Mouse (Mus musculus) heart, postnatal 4 days (tissue): ENCODE data around the gene Calcoco1. TPM values are rescaled to one million over a fixed set of nuclear protein-coding genes. Genes with fewer than 3 reads are reported as not detected.

Experiments used
- DNase-seq: peaks from one replicate; pipeline ENCODE4 v3.0.0; 2021
- total RNA-seq, 2 experiments: library from RNA; stranded (reverse); gene quantifications; 2 replicates each; pipeline ENCODE4 v1.2.3; 2021

The Calcoco1 gene
- total RNA-seq, 2 experiments from 2014 or later: 65.6 to 71.0 TPM

DNA sequence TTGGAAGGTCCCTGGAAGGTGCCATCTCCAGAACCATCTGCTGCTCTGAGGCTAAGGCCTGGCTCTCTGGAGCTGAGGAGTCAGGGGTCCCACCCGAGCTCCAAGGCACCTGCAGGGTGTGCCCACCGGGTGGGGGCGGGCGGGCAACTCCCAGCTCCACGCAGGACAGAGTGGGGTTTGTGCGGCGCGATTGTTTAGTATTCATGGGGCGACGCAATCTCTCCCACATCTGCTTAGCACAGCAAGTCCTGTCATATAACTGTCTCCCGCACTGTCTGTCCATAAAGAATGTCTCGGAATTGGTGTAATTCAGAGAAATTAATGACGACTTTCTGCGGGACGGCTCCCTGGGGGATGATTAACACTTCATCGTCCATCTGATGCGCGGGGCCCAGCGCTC, 15.1 kb upstream of the Calcoco1 start:
- DNase-seq: no peak

DNA sequence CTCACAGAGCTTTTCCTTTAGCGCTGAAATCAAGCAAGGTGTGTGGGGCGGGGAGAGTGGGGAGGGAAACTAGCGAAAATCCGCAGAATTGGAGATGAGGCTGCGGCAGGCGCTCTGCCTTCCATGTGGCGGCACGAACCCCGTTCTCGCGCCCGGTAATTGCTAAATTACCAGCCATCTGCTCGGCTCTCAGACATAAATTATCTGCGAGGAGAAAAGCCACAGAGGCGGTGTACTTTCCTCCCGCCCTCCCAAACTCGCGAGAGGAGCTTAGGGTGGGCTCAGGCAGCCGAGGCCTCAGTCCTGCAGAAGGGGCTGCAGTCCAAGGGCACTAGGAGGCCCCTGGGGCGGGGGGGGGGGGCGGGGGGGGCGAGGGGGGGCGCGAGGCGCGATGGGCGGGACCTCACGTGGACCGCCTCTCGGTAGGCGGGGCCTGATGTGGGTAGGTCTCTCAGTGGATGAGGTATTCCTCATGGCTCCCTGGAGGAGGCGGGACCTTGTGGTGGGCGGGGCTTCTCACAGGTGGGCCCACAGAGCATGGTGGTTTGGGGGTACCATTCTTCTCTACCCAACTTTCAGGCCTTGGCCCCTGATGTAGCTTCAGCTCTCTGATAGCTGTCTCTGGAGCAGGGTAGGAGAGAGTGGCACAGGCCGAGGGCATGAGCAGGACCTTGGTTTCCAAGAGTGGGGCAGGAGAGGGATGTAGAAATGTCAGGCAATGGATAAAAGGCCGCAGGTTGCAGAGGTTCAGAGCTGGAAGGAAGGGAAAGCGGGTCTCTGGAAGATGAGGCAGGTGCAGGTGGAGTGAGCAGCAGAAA, 14.4 kb upstream of the Calcoco1 start:
- no peak for DNase-seq

DNA sequence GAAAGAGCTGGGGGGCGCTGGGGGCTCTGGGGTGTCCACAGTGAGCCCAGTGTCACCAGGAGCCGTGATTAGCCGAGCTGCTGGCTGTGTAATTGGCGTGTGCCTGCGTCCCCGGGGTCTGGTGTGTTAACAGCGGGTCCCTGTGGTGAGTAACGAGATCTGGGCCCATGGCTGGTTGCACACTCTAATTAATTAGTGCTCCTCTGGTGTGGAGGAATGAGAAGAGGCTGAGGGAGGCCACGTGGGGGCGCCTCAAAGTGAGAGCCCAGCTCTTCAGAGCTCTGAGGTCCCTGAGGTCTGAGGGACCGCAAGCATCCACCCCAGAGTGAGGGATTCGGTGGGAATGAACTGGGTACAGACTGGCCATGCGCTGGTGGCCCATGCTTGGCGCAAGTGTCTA, 13.1 kb upstream of the Calcoco1 start:
- DNase-seq: no peak

DNA sequence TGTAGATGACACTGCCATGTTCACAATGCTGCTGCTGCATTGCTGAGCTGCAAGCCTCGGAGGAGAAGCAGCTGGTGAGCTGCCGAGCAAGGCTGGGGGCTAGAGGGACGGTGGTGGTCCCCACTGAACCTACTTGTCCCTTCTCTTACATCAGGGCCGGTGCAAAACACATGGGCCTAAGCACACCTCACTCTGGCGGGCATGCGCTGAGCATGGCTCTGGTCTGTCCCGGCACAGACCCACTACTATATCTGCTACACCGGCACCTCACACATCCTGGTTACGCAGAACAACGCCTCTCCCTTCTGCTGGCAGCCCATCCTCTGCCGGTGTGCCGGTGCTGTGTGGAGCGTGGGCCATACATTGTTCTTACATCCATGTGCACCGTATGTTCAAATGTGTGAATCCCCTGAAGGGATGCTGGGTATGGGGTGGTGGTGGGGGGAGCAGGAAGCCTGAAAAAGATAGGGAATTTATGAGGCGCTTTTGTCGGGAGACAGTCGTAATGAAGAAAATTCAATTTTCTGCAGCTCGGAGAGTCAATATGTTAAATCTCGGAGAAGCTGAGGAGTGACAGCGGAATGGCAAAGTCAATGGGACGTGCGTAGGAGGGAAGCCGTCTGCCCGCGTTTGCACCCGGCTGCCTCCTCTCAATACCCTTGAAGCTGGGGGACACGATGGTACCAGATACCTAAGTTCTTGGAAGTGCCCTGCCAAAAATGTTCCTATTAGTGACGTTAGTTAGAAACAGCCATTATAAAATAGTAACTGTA, 12.0 kb upstream of the Calcoco1 start:
- DNase-seq: no peak

DNA sequence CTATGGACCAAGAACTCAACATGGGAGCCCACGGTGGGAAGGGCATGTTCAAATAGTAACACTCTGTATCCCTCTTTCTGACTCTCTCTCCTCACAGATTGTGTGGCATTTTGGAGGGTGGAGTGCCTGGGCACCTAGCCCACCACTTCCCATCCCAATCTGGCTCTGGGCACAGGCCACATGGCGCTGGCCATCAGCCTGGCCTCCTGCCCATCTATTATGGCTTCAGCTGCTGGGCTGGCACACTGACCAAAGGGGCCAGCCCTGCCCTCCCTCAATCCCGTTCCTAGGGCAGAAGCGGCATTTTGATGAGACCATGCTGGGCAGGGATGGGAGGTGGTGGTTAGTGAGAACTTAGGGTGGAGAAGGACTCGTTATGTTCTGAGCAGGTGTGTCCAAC, 11.3 kb upstream of the Calcoco1 start:
- DNase-seq: peak; percentile 37

DNA sequence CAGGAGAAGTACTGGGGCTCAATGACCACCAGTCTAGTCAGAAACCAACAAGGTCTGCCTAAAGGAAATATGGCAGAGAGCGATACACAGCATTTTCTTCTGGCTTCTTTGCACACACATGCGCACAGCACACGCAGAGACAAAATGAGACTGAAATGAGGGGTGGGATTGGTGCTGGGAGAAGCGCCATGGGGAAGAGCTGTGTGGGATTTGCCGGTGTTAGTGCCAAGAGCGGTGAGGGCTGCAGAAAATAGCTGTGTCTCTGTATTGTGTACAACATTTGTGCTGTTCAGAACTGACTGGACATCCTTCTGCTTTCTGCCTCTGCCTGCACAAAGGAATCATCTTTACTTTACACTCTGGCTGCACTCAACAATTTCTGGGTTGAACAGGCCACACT, 10.4 kb upstream of the Calcoco1 start:
- DNase-seq: no peak

DNA sequence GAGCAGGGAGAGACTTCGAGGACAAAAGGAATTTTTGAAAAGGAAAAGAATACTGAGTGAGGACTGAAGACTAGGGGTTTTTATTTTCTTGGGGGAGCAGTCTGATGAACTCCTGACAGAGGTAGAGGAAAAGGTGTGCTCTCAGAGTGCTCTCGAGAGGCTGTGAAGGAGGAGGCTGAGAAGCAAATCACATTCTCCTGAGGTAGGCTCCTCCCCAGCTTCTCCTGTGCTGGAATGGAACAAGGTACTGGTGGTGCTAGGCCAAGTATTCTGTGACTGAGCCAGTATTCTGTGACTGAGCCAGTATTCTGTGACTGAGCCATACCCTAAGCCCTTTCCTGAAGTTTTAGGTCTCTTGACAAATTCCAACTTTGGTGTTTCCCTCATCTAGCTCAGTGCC, 6.0 kb upstream of the Calcoco1 start:
- no peak for DNase-seq

DNA sequence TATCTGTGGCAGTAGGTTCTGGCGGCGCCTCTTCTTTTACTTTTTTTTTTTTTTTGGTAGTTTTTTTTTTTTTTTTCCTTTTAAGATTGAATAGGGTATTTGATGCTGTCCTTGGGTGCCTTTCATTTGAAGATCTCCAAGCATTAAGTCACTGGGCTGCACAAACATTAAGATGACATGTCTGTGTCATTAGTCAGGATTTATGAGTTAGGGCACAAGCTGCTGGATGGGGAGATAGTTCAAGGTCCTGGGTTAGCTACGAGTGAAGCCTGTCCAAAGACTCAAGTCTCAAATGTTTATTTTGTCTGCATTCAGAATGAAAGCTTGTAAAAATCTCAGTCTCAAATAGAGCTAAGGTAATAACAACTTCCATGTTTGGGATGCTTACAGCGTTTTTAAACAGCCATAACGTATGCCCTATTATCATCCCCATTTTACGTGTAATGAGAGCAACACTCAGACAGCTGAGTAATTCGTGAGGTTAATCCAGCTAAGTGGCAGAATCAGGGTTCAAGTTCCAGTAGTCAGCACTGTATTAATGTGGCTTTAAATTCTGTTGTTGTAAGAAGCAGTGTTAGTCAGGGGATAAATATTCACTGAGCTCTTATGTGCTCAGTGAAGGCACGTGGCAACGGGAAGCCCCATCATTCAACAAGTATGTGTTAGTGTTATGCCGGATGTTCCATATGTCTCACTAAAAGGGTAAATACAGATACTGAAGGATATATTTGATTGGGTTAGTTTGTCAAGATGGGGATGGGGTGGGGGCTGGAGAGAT, 1.6 kb upstream of the Calcoco1 start:
- DNase-seq: no peak

DNA sequence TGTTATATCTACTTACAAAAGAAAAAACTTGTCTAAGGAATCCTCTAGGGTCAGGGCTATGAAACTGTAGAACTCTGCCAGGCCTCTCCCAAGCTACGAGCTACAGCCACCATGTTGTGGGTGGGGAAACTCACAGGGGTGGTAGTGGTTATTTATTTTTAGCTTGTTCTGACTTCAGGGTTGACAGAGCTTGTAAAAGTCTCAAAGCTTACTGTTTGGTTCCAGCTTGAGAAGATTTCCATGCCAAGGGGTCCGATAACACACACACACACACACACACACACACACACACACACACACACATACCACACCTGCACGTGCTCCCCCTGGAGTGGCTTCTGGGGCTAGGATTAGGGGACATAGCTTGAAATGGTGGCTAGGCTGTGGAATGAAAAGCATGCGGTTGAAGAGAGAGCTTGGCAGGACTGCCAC, 538 bp upstream of the Calcoco1 start:
- peak; percentile 52 for DNase-seq

DNA sequence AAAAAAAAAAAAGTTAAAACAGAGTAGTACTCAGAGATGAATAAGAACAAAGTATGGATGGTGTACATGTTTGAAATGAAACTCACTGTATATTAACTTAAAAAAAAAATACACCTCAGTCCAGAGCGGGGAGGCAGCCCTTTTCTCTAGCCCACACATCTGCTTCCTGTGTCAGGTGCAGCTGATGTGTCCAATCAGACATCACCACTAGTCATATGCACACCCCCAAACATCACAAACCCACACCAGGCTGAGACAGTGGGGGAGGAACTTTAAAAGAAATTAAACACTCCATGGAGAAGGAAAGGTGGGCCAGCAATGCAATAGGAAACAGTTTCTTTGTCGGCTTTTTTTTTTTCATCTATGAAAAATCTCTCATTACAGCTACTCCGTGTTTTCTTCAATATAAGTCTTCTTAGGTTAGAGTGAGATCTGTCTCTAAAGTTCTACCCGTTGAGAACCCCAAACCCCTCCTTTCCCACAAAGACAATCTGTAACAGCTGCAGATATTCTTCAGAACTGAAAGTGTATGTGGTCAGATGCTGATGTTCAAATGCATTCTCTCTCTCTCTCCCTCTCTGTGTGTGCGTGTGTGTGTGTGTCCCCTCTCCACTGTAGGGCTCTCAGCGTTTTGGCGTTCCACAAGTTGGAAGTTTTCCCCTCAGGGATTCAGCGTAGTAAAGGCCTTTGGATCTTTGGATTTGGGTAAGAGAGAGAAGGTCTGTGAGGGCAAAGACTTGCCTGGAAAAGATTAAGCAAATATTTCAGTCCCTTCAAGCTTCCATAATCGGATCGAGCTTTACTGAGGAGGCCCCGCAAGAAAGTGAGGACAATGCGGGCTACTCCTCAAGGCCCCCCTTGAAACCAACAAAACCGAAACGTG, 721 bp downstream of the Calcoco1 start:
- no peak for DNase-seq

DNA sequence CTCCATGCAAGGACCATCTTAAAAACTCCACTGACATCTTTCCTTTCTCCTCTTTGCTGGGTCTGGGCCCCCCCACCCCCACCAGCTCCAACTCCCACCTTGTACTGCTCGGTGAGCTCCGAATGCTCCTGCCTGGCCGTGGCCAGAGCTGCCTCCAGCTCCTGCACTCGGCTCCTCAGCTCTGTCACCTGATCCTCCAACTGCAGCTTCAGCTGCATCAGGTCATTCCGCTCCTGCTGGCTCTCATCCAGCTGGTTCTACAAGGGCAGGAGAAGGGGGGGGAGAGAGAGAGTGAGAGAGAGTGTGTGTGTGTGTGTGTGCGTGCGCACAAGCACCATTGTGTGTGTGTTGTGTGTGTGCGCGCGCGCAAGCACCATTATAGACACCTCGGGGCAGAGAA, 5.8 kb downstream of the Calcoco1 start:
- DNase-seq: peak; percentile 69

DNA sequence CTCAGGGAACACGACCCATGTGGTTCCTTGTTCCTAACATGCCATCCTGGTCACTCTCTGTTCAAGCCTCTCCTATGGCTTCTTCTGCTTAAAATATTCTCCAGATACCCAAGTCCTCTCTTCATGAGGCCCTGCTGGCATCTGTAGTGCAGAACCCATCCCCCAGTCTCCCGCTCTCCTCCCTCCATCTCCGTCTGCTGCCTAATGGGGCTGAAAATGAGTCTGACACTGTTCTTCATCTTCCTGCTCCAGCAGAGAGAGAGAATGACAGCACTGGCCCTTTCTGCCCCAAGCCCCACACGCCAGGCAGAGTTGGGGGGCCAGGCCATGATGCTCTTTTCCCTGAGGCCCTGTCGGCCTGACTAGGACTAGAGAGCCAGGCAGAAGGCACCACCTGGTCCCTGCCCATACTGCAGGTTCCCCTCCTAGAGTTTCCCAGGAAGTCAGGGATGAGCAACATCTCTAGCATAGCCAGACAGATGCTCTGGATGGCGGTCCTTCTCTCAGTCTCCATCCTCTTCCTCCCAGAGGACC, 14.2 kb downstream of the Calcoco1 start:
- DNase-seq: no peak

DNA sequence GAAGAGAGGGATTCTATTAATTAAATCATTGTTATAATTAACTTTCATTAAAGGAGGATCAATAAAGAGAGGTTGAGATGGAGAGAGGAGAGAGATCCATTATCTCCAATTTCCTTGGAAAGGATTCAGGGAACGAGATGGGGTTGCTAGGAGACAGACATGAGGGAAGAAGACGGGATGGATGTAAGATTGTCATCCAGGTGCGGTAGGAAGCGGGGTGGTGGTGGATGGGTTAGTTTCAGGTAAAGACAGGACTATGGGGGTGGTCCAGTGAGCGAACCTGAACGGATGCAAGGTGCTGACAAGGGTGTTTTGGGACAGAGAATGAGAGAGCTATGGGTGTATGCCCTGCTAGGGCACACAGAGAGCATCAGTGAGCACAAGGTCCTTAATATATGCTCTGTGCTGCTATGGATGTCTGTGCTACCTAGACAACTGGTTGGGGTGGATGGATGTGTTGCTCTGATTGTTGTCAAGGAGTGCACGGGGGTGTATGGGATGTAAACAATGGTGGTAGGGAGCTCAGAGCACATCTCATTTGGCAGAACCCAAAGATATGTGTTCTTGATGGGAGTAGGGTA, 16.0 kb downstream of the Calcoco1 start:
- no peak for DNase-seq

DNA sequence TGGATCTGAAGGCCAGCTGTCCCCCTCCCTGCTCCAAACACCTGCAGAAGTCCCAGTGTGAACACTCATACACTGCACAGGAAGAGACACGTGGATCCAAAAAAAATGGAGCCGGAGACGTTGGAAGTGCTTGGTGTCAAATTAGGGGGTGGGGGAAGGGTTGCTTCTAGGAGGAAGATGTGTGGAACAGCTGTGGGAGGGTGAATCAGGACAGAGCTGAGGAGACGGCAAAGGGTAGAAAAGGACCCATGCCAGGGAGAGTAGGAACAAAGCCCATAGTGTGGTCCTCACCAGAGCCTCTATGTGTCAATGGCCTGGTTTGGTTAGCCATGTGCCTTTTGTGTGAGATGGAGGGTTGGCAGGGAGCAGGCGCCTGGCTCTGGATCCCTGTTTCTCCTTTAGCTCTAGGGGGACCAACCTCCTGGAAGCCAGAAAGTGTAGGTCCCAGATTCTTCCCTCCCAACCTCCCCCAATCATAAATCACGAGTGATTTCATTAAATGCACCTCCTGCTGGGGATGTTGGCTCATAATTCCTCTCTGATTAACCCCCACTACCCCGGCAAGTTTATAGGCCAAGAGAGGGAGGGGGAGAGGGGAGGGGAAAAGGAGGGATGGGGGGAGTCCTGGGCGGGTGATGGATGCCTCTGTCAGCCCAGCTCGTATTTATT, 16.6 kb downstream of the Calcoco1 start:
- DNase-seq: no peak

DNA sequence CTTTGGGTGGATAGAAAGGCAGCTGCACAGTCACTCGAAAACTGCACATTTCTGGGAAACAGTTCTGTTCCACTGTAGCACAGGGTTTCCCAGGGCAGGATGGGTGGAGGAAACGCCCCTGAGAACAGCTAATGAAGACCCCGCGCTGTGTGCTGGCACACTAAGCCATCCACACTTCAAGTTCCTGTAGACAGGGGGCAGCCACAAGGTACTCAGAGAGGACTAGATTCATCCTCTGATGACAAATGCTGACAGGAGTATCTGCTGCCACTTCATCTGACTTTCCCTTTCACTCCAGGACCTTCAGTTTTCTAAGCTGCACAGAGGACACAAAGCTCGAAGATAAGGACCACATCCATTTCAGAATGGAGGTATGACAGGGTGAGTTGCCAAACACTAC, 17.2 kb downstream of the Calcoco1 start:
- no peak for DNase-seq

DNA sequence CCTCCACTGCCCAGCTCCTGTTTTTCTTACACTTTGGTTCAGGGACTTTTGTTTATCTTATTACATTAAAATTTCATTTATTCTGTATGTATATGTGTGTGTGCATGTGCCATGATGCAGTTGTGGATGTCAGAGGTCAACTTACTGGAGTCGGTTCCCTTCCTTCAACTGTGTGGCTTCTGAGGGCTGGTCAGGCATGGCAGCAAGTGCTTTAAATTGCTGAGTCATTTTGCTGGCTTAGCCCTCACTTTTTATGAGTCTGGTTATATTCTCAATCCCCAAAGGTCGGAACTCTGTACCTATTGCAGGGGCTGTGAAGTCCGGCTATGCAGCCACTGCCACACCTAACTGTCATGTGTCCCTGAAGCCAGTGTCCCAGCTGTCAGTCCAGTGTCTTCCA, 19.0 kb downstream of the Calcoco1 start:
- no peak for DNase-seq

DNA sequence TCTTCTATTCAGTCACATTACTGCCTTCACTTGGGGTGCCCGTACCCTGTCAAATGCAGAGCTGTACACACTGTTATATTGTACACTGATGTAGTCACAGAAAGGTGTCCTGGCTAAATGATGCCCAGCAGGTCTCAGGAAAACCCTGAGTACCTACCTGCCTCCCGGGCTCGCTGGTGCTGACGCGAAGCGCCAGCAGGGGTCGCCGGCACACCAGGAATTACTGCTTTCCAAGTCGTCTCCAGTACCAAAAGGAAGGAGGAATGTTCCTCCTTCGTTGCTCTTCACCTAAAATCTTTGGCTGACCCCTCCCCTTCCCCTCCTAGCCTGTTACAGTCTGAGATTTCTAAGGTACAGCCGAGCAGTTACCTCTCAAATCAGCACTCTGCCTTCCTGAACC, 23.8 kb downstream of the Calcoco1 start:
- peak; percentile 89 for DNase-seq

DNA sequence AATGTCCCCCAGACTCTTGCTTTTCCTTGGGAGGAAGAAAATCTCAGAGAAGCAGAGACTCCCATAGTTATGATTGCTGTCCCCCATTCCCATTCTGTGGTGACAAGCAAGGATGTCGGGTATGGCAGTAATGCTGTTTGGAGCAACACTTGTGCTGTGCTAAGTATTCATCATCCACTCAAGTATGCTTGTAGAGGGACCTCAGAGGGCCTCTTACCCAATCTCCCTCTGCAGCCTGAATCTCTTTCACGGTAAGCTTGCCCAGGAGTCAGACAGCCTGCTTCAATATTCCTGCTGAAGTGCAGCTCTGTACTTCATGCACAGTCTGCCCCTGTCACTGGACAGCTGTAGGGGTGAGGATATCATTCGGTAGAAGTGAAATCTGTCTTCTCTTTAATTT, 25.1 kb downstream of the Calcoco1 start:
- no peak for DNase-seq

DNA sequence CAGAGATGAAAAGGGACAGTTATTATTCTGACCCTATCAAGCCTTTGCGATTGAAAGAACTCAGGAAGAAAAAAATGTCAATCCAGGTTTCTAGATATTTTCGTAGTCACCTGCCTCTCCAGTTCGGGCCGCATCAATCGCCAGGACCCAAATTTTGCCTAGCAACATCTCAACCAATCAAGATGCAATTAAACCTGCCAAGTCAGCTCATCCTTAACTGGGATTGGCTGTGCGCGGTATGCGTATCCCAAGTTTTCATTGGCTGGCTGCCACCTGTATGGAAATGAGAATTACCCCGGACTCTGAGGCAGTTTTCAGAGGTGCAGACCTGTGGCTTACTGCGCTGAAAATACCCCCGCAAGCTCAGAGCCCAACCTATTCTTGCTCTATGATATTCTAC, 28.4 kb downstream of the Calcoco1 start:
- DNase-seq: peak; percentile 65

DNA sequence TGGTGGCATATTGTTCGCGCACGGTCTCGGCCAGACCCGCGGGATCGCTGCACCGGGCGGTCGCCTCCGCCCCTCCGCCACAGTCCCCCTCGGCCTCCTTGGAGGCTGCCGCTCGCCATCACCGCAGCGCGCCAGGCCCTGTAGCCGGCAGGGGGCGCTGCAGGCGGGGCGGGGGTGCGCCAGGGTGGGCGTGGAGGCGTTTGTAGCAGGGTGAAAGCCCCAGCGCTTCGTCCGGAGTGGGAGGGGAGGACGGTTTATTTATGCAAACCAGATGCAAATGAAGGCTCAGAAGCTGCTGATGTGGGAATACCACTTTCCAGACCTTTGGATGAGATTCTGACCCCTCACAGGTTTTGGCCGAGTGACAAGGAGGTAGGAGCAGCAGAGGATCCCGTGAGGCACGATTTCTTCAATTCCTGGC, 29.0 kb downstream of the Calcoco1 start:
- peak; percentile 77 for DNase-seq

DNA sequence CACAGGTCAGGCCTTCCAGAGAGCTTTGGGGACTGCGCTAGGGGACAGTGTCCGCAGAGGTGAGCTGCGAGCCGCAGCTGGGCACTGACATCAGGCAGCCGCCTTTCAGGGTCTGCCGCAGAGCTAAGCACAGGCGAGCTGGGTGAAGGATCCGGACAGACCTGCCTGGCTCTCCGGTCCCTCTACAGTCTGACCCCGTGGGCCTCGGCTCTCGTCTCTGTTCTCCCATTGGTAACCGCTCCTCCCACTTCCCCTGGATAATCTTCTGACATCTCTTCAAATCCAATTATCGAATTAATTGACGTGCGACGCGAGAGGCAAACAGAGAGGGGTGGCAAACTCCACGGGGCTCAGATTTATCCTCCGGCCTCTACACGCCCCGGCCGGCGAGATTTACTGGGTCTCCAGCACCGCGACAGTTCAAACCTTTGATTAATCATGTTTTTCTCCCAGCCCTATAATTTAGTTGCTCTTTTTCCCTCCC, 29.6 kb downstream of the Calcoco1 start:
- DNase-seq: no peak
